Mouse (Mus musculus): ENCODE measurements around the gene Rorb. TPM values are rescaled to one million over a fixed set of nuclear protein-coding genes. Genes with fewer than 3 reads are reported as not detected.

The Rorb gene
- polyA plus RNA-seq, 1 experiment = not detected

DNA sequence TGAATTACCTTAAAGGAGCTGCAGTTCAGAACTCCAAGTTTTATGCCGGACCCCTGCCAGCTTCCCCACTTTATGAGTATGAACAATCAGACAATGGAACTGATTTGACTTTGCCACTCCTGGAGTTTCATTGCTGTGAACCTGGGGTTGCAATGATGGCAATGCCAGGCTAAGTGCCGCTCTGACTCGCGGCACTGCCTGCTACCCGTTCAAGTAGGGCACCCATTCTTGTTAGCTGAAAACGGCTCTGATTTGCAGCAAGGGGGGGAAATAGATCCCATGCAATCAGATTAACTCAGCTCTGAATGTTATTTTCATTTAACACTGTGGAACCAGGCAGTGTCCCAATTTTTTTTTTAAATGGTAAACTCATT is 208.3 kb downstream of the Rorb start:
- no peak for TF ChIP-seq GATA1 (IDR thresholded peaks at IDR 0.05; ENCODE audit: low read length)
- no peak for TF ChIP-seq TAL1 (IDR thresholded peaks at IDR 0.05; ENCODE audit: low read length)
- Histone ChIP-seq H3K36me3 (ENCODE audit: control insufficient read depth) (no peaks in the 10 kb centered on the region), H3K4me3 (replicated peaks) (no peak overlapping the region), H3K27me3 (ENCODE audit: control insufficient read depth) (no peaks in the 10 kb centered on the region), H3K9me3 (ENCODE audit: control insufficient read depth, low read length) (no peaks in the 10 kb centered on the region), H3K4me1 (ENCODE audit: control insufficient read depth) (no peaks in the 10 kb centered on the region)

DNA sequence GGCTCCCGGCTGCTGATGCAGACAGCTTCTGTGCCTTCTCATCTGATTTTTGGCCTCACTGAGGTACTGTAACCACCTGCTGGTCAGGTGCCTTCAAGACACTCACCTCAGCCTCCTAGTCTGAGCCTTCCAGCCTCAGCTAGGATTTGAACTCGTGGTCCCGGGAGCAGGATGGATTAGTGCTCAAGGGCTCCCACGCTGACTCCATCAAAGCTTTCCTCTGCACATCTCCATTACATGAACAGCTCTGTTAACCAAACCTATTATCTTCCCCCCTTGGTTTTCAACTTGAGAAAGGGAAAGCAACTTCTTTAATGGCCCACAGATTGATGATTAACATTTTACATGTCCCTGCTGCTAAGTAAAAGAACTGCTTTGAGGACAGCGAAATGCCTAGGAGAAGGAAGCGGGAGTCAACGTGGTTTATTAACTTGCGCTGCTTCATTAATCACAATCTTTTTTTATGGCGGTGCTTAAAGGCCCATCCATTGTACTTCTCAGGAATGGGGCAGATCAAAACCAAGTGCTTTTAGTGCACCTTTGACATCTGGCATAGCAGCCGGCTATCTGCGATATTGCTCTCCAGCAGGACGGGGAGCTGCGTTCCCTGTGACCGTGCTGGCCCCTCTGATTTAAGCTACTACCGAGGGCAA is 208.8 kb downstream of the Rorb start:
- TF ChIP-seq TAL1 (IDR thresholded peaks at IDR 0.05; ENCODE audit: low read length) (no peak), GATA1 (IDR thresholded peaks at IDR 0.05; ENCODE audit: low read length) (no peak)
- H3K27me3 ChIP-seq (ENCODE audit: control insufficient read depth) = no peaks in the 10 kb centered on the region
- H3K9me3 ChIP-seq (ENCODE audit: control insufficient read depth, low read length) = no peaks in the 10 kb centered on the region
- H3K4me3 ChIP-seq (replicated peaks) = no peak overlapping the region
- no peaks in the 10 kb centered on the region for H3K36me3 ChIP-seq (ENCODE audit: control insufficient read depth)
- H3K4me1 ChIP-seq (ENCODE audit: control insufficient read depth) = no peaks in the 10 kb centered on the region

DNA sequence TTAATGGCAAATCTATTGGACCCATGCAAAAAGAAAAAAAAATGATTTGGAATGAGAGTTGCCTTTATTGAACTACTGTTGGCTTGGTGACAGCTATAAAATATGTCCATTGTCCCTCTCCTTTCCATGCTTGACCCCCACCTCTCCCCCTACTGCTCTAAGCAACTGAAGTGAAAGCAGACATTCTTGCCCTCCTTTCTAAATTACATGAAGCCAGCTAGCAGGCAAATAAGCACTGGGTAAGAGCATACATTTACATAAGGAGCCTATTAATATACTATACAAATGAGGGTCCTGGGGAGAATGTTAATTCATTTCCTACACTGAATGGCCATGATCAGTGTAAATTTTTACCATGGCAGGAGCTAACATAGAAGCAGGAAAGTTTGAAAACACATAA is 212.8 kb downstream of the Rorb start:
- Histone ChIP-seq H3K9me3 (ENCODE audit: control insufficient read depth, low read length) (no peaks in the 10 kb centered on the region), H3K27me3 (ENCODE audit: control insufficient read depth) (no peaks in the 10 kb centered on the region), H3K4me1 (ENCODE audit: control insufficient read depth) (no peaks in the 10 kb centered on the region), H3K36me3 (ENCODE audit: control insufficient read depth) (no peaks in the 10 kb centered on the region), H3K4me3 (replicated peaks) (no peak overlapping the region)
- TF ChIP-seq TAL1 (IDR thresholded peaks at IDR 0.05; ENCODE audit: low read length) = no peak
- TF ChIP-seq GATA1 (IDR thresholded peaks at IDR 0.05; ENCODE audit: low read length) = no peak

DNA sequence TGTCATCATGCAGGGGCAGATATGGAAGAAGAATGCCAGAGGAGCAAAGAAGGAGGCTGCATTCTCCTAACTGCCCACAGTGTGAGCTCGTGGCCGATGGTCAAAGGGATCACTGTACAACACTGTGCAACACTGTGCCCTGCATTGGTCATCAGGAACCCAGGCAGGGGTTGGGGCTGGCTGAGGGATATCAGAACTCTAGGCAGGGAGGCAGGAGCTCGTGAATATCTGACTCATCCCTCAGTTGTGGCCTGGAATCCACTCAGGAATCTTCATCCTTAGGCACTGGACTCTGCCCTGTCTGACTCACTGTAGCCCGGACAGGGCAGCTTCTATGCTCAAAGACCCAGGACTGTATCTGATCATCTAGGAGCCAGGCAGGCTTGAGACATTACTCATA is 220.8 kb downstream of the Rorb start:
- H3K27me3 ChIP-seq (ENCODE audit: control insufficient read depth) = no peaks in the 10 kb centered on the region; the same call in 1 of the 2 replicates
- no peak overlapping the region for H3K4me3 ChIP-seq (replicated peaks)
- TF ChIP-seq TAL1 (IDR thresholded peaks at IDR 0.05; ENCODE audit: low read length) = no peak
- H3K36me3 ChIP-seq (ENCODE audit: control insufficient read depth) = no peaks in the 10 kb centered on the region
- H3K4me1 ChIP-seq (ENCODE audit: control insufficient read depth) = no peaks in the 10 kb centered on the region
- no peaks in the 10 kb centered on the region for H3K9me3 ChIP-seq (ENCODE audit: control insufficient read depth, low read length)

DNA sequence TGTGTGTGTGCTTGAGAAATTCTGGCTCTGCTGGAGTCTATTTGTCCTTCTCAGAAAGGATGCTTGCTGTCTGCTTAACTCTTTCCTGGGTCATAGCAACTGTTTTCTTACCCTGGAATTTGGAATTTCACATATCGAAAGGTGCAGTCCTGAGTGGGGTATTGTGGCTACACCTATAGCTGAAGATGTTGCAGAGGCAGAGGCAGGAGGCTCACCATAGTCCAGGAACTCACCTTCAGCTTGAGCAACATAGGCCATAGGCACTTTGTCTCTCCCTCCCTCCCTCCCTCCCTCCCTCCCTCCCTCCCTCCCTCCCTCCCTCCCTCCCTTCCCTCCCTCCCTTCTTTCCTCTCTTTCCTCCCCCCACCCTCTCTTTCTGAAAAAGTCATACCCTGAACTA is 221.4 kb downstream of the Rorb start:
- H3K36me3 ChIP-seq (ENCODE audit: control insufficient read depth) = no peaks in the 10 kb centered on the region
- no peak for TF ChIP-seq GATA1 (IDR thresholded peaks at IDR 0.05; ENCODE audit: low read length)
- TF ChIP-seq TAL1 (IDR thresholded peaks at IDR 0.05; ENCODE audit: low read length) = no peak
- H3K4me3 ChIP-seq (replicated peaks) = no peak overlapping the region
- H3K4me1 ChIP-seq (ENCODE audit: control insufficient read depth) = no peaks in the 10 kb centered on the region
- no peaks in the 10 kb centered on the region for H3K9me3 ChIP-seq (ENCODE audit: control insufficient read depth, low read length)
- H3K27me3 ChIP-seq (ENCODE audit: control insufficient read depth) = no peaks in the 10 kb centered on the region; the same call in 1 of the 2 replicates

DNA sequence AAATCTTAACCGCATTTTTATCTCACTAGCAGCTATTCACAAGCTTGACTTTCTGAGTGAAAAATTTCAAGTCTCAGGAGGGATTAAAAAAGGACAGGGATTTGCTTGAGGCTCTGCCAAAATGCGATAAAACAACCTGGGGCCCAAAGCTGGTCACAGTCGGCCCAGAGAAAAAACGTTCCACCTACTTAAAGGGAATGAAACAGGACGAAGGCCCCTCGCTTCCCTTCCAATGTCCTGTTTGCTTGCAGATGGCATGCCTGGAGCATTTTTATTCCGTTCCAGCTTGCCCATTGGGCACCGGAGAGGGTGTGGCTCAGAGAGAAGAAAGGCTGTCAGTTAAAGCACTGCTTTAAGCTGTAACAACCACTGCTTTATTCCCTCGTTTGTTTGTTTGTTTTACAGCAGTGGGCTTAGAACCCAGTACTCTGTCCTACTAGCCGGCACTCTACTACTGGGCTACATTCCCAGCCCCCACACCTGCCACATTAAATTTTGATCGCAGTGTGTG is 221.8 kb downstream of the Rorb start:
- H3K4me1 ChIP-seq (ENCODE audit: control insufficient read depth) = no peaks in the 10 kb centered on the region
- no peaks in the 10 kb centered on the region; the same call in 1 of the 2 replicates for H3K27me3 ChIP-seq (ENCODE audit: control insufficient read depth)
- no peaks in the 10 kb centered on the region for H3K36me3 ChIP-seq (ENCODE audit: control insufficient read depth)
- no peaks in the 10 kb centered on the region for H3K9me3 ChIP-seq (ENCODE audit: control insufficient read depth, low read length)
- H3K4me3 ChIP-seq (replicated peaks) = no peak overlapping the region
- TF ChIP-seq TAL1 (IDR thresholded peaks at IDR 0.05; ENCODE audit: low read length) = no peak
- no peak for TF ChIP-seq GATA1 (IDR thresholded peaks at IDR 0.05; ENCODE audit: low read length)

DNA sequence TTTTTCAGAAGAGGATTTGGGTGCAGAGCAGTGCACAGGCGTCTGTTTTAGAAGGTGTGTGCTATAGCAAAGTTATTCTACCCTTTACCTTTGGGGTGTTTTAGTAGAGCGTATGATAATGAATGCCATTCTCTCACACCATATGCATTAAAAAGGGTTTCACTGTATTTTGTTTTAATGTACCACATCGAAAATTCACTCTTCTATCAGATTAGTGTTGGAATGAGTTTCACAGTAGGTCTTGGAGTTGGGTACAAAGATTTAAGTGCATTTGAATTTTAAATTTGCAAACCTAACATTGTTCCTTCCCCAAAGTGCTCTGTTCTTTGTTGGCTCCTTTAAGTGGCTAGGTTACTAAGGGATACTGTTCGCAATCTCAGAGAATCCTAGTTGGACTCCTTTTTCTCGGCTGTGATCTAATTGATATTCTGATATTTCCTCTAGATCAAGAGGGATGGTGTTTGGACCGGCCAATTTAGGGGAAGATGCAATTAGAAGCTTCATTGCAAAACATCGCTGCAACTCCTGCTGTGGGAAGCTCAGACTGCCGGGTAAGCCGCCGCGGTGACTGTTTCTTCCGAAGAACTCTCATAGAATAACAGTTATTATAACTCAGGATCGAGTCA is 222.4 kb downstream of the Rorb start:
- H3K27me3 ChIP-seq (ENCODE audit: control insufficient read depth) = no peaks in the 10 kb centered on the region; the same call in 1 of the 2 replicates
- no peaks in the 10 kb centered on the region for H3K4me1 ChIP-seq (ENCODE audit: control insufficient read depth)
- H3K9me3 ChIP-seq (ENCODE audit: control insufficient read depth, low read length) = no peaks in the 10 kb centered on the region
- no peaks in the 10 kb centered on the region for H3K36me3 ChIP-seq (ENCODE audit: control insufficient read depth)
- TF ChIP-seq GATA1 (IDR thresholded peaks at IDR 0.05; ENCODE audit: low read length) (no peak), TAL1 (IDR thresholded peaks at IDR 0.05; ENCODE audit: low read length) (no peak)
- no peak overlapping the region for H3K4me3 ChIP-seq (replicated peaks)

DNA sequence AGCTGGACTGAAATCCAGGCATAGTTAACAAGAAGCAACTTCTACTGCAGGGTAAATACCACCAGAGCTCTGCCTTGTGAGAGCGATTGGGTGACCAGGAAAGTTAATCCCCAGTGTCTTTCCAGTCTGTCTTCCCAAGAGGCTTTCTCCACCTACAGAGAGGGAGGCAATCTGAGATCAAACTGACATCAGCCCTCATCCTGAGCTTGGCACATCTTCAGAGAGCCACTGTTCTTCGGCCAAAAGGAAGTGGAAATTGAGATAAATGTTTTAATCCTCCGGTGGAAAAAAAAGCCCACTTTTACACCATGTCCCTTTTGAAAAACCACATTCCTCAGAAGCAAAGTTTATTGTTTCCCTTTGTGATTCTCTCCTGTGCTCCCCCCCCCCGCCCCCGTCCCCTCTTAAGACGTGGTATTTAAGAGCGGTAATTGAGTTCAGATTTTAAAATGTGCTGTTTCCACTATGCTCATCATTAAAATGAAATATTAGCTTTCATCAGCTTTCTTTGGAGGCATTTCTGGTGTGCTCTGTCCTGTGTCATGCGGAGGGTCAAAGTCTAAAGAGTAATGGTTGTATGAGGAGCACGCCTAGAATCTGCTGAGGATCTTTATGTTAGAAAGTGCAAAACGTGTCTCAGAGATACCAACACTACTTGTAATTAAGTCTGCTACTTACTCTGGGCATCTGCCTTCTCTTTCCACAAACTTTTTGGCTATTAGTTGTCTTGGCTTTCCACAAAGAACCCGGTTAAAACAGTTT is 223.2 kb downstream of the Rorb start:
- Histone ChIP-seq H3K9me3 (ENCODE audit: control insufficient read depth, low read length) (no peaks in the 10 kb centered on the region), H3K4me3 (replicated peaks) (no peak overlapping the region), H3K36me3 (ENCODE audit: control insufficient read depth) (no peaks in the 10 kb centered on the region), H3K4me1 (ENCODE audit: control insufficient read depth) (no peaks in the 10 kb centered on the region), H3K27me3 (ENCODE audit: control insufficient read depth) (no peaks in the 10 kb centered on the region; the same call in 1 of the 2 replicates)
- TF ChIP-seq GATA1 (IDR thresholded peaks at IDR 0.05; ENCODE audit: low read length) (no peak), TAL1 (IDR thresholded peaks at IDR 0.05; ENCODE audit: low read length) (no peak)

DNA sequence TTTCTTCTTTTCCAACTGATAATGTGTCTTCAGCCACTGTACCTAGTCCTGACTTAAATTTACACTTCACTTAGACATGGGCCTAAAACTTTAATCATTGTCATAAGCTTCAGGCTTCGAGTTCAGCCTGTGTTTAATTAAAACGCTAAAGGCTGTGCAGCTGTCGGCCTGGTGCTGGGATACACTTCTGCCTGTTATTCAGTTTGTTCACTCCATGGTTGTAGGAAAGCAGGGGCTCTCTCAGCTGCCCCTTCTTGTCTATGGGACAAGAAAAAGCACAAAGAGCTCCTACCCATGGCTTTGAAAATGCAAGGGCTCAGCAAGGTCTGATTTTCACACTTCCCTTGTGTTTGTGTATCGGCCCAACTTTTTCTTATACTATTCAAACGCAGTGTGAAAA is 229.8 kb downstream of the Rorb start:
- Histone ChIP-seq H3K27me3 (ENCODE audit: control insufficient read depth) (no peaks in the 10 kb centered on the region), H3K4me3 (replicated peaks) (no peak overlapping the region), H3K9me3 (ENCODE audit: control insufficient read depth, low read length) (no peaks in the 10 kb centered on the region), H3K4me1 (ENCODE audit: control insufficient read depth) (no peaks in the 10 kb centered on the region), H3K36me3 (ENCODE audit: control insufficient read depth) (no peaks in the 10 kb centered on the region)
- TF ChIP-seq GATA1 (IDR thresholded peaks at IDR 0.05; ENCODE audit: low read length) (no peak), TAL1 (IDR thresholded peaks at IDR 0.05; ENCODE audit: low read length) (no peak)
